Mouse (Mus musculus): ENCODE results near the gene Elp1. TPM values are rescaled to one million over a fixed set of nuclear protein-coding genes. Genes with fewer than 3 reads are reported as not detected.

Gene Elp1
- polyA plus RNA-seq, 1 experiment from 2014 or later = 11.6 TPM

DNA sequence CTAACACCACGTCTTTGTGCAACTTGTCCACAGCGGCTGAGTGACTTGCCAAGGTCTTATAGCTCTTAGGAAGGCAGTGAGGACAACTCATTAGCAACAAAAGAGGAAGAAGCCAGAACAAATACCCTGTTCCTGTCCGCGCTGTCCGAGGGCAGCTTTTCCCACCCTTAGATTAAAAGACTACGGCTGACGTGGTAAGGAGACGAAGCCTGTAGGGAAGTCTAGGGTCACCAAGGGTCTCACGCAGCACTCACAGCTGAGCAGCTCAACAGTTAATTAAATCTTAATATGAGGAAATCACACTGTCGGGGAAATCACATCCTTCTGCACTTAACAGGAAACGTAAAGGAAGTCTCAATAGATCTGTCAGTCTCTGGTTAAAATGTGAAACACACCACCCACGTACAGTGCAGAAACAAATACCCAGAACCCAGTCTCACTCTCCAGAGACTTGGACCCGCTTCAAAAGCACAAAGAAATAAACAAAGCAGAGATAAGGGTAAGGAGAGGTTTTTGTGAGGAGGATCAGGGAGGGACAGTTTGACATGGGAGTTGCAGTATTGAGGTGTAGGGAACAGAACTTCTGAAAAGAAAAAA is 29.0 kb upstream of the Elp1 start:
- H3K36me3 ChIP-seq (replicated peaks) = peaks cover 18% of the 10 kb centered on the region
- no peak overlapping the region for H3K4me3 ChIP-seq (replicated peaks)
- ATAC-seq (ENCODE audit: insufficient read depth) = 0 out of 2 replicates have a peak, but pooled peaks have one; percentile 28
- no peaks in the 10 kb centered on the region for H3K27me3 ChIP-seq
- WGBS (ENCODE audit: insufficient replicate concordance) = 42% methylated on average over 13 of the region's 13 CpGs
- no peaks in the 10 kb centered on the region for H3K9me3 ChIP-seq (replicated peaks)
- peak overlapping the region; percentile 7; the same call in 1 of the 2 replicates for H3K4me2 ChIP-seq
- no peak overlapping the region for H3K27ac ChIP-seq (replicated peaks)
- H3K9ac ChIP-seq = no peak overlapping the region
- H3K4me1 ChIP-seq (replicated peaks) = 0 out of 2 replicates have a peak, but pooled peaks cover 5% of the 10 kb centered on the region

DNA sequence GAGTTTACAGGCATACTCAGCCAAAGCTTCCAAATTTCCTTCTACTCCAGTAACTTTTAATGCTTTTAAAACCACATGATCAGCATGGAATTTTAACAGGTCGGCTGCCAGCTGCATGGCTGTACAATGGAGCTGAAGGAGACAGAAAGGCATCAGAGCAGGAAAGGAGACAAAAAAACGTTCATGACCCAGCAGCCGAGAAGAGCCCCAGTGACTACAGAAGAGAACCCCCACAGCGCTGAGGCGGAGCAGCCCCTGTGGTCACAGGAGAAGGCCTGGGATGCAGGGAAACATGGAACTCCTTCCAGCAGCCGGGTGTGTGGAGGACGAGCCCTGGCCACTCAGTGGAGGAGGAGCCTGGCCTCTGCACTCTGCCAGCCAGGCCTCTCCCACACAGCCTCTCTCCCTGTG is 27.4 kb upstream of the Elp1 start:
- WGBS (ENCODE audit: insufficient replicate concordance) = 75% methylated on average over 7 of the region's 7 CpGs
- Histone ChIP-seq H3K27me3 (no peaks in the 10 kb centered on the region), H3K4me3 (replicated peaks) (no peak overlapping the region), H3K9me3 (replicated peaks) (no peaks in the 10 kb centered on the region), H3K9ac (no peak overlapping the region), H3K4me2 (no peak overlapping the region), H3K27ac (replicated peaks) (no peak overlapping the region), H3K36me3 (replicated peaks) (peaks cover 10% of the 10 kb centered on the region), H3K4me1 (replicated peaks) (0 out of 2 replicates have a peak, but pooled peaks cover 5% of the 10 kb centered on the region)
- ATAC-seq (ENCODE audit: insufficient read depth) = no peak

DNA sequence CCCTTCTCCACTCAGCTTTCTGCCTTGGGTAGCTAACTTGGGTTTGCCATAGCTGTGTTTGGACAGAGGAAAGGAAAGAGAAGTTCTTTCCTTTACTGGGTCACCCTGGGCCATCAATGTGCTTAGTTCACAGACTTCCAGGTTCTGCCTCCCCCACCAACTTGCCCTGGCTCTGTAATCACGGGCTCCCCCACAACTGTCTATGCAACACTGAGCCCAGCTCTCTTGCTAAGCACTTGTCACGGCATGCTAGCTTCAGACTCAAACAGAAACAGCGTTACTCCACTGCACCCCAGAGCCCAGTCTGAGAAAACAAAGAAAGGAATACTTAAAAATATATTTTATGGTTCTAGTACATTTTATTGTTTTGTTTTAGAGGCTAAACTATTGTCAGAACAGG is 26.8 kb upstream of the Elp1 start:
- WGBS (ENCODE audit: insufficient replicate concordance) = 79% methylated on average over 3 of the region's 3 CpGs
- Histone ChIP-seq H3K9ac (no peak overlapping the region), H3K27ac (replicated peaks) (no peak overlapping the region), H3K4me1 (replicated peaks) (0 out of 2 replicates have a peak, but pooled peaks cover 5% of the 10 kb centered on the region), H3K36me3 (replicated peaks) (peaks cover 10% of the 10 kb centered on the region; the same call in 1 of the 2 replicates), H3K27me3 (no peaks in the 10 kb centered on the region), H3K4me3 (replicated peaks) (no peak overlapping the region), H3K4me2 (no peak overlapping the region), H3K9me3 (replicated peaks) (no peaks in the 10 kb centered on the region)
- ATAC-seq (ENCODE audit: insufficient read depth) = no peak

DNA sequence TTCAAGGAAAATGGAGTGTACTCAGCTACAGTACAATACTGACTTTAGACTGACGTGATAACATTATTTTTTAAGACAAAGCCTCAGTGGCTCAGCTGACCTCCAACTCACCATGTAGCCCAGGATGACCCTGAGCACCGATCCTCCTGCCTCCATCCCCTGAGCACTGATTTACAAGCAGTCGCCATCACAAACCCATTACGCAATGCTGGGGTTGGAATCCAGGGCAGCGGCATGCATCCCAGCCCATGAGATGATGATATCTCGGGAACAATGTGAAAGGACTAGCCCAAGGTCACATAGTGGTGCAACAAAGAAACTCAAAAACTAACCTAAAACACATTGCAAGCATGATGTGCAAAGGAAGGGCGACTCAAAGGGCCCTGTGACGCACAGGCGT is 22.1 kb upstream of the Elp1 start:
- no peak overlapping the region for H3K4me2 ChIP-seq
- no peak for ATAC-seq (ENCODE audit: insufficient read depth)
- 74% methylated on average over 9 of the region's 9 CpGs for WGBS (ENCODE audit: insufficient replicate concordance)
- H3K9me3 ChIP-seq (replicated peaks) = no peaks in the 10 kb centered on the region
- H3K9ac ChIP-seq = no peak overlapping the region
- no peak overlapping the region for H3K27ac ChIP-seq (replicated peaks)
- no peaks in the 10 kb centered on the region for H3K27me3 ChIP-seq
- 0 out of 2 replicates have a peak, but pooled peaks cover 10% of the 10 kb centered on the region for H3K36me3 ChIP-seq (replicated peaks)
- H3K4me3 ChIP-seq (replicated peaks) = no peak overlapping the region
- no peaks in the 10 kb centered on the region for H3K4me1 ChIP-seq (replicated peaks)

DNA sequence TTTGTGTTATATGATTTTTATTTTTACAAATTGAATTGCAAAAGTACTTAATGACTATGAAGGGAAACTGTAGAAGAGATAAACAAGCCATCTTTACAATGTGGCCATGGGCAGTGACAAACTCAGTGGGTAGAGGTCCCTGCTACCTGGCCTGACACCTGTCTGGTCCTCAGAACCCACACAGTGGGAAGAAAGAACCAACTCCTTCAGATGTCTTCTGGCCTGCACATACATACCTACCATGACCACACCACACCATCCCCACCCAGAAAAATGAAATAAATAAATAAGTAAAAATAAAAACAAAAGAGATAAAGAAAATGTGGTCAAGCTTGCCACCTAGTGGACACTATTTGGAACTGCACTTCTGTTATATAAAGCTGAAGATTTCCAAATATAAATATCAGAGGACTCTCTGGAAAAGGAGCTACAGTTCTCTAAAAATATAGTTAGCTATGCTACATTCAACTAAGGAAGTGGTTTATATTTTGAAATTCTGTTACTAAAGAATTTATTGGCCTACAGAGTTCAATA is 18.0 kb upstream of the Elp1 start:
- no peaks in the 10 kb centered on the region for H3K36me3 ChIP-seq (replicated peaks)

DNA sequence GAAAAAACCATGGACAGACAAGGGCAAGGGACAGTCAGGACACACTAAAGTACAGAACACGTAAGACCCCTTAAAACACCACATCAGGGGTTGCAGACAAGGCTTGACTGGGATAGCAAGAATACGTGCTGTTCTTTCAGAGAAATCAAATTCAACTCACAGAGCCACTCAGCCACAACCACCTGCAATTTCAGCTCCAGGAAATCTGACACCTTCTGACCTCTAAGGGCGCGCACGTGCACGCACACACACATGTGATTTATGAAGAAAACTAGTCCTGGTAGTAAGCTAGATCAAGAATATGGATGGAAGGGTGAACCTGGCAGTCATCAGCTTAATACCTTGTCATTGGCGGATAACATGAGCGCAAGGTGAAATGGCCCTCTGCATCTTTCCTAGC is 13.0 kb upstream of the Elp1 start:
- H3K27ac ChIP-seq (replicated peaks) = no peak overlapping the region
- H3K4me3 ChIP-seq (replicated peaks) = no peak overlapping the region
- no peaks in the 10 kb centered on the region for H3K4me1 ChIP-seq (replicated peaks)
- no peaks in the 10 kb centered on the region for H3K9me3 ChIP-seq (replicated peaks)
- 84% methylated on average over 8 of the region's 8 CpGs for WGBS (ENCODE audit: insufficient replicate concordance)
- no peaks in the 10 kb centered on the region for H3K36me3 ChIP-seq (replicated peaks)
- no peak overlapping the region for H3K4me2 ChIP-seq
- no peak overlapping the region for H3K9ac ChIP-seq
- H3K27me3 ChIP-seq = no peaks in the 10 kb centered on the region
- ATAC-seq (ENCODE audit: insufficient read depth) = no peak

More for the DNA sequence above, 18.0 kb upstream of the Elp1 start:
- Histone ChIP-seq H3K27me3 (no peaks in the 10 kb centered on the region), H3K9ac (no peak overlapping the region), H3K27ac (replicated peaks) (no peak overlapping the region), H3K9me3 (replicated peaks) (no peaks in the 10 kb centered on the region), H3K4me3 (replicated peaks) (no peak overlapping the region), H3K4me1 (replicated peaks) (no peaks in the 10 kb centered on the region), H3K4me2 (no peak overlapping the region)
- no peak for ATAC-seq (ENCODE audit: insufficient read depth)

DNA sequence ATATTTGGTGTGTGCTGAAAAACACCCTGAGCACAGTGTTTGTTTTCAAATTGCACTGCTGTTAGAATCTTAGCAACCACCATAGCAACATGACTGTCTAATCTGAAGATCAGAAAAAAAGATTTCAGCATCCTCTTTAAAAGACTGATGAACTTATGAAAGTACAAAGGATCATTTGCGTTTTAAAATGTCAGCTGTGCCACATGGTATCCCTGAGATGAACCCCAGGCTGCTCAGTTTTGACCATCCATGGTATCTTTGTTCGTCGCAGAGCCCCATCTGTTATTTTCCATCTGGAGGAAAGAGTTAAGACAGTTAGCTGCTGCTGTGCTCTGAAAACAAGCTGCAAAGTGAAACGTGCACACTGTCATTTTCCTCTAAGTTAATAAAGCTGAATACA is 10.0 kb upstream of the Elp1 start:
- no peak for ATAC-seq (ENCODE audit: insufficient read depth)
- H3K4me2 ChIP-seq = no peak overlapping the region
- WGBS (ENCODE audit: insufficient replicate concordance) = 65% methylated on average over 4 of the region's 4 CpGs
- no peaks in the 10 kb centered on the region for H3K27me3 ChIP-seq
- H3K4me1 ChIP-seq (replicated peaks) = no peaks in the 10 kb centered on the region
- H3K4me3 ChIP-seq (replicated peaks) = no peak overlapping the region
- H3K9me3 ChIP-seq (replicated peaks) = no peaks in the 10 kb centered on the region
- H3K9ac ChIP-seq = no peak overlapping the region
- H3K27ac ChIP-seq (replicated peaks) = no peak overlapping the region
- peaks cover 4% of the 10 kb centered on the region; the same call in 1 of the 2 replicates for H3K36me3 ChIP-seq (replicated peaks)

DNA sequence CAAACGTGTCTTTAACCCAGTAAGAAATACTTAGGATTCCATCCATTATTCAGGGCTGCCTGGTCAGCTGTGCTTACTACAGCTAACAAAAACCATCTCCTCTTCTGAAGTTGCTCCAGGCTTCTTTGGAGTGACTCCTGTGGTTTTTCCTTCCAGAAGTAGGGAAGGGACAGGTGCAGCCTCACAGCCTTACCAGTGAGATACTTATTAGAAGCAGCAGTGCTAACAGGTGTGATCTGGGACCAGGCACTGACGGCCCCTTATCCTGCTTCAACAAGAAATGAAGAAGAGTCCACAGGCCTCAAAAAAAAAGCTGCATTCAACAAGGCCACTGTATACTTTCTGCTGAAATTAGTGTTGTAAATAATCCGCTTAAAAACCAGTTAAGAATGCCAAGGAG is 9.5 kb upstream of the Elp1 start:
- ATAC-seq (ENCODE audit: insufficient read depth) = no peak
- H3K9ac ChIP-seq = no peak overlapping the region

DNA sequence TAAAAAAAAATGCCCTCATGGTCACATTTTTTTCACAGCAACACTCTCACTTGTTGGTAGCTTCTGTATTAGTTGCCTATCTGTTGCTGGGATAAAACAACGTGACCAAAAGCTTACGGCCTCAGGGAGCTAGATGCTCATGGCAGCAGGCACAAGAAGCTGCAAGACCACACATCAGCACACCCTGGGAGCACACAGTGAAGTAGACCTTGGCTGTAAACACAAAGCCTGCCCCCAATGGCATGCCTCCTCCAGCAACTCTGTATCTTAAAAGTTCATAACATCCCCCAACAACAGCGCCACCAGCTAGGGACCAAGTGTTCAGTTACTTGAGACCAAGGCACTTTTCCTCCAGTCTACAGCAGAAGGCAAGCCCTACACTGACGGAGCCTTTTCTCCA is 6.9 kb upstream of the Elp1 start:
- Histone ChIP-seq H3K9ac (no peak overlapping the region), H3K36me3 (replicated peaks) (peaks cover 20% of the 10 kb centered on the region), H3K4me1 (replicated peaks) (no peaks in the 10 kb centered on the region), H3K9me3 (replicated peaks) (no peaks in the 10 kb centered on the region), H3K4me2 (no peak overlapping the region), H3K4me3 (replicated peaks) (no peak overlapping the region), H3K27ac (replicated peaks) (no peak overlapping the region), H3K27me3 (no peaks in the 10 kb centered on the region)
- no peak for ATAC-seq (ENCODE audit: insufficient read depth)
- WGBS (ENCODE audit: insufficient replicate concordance) = 55% methylated on average over 4 of the region's 4 CpGs

More for the DNA sequence above, 9.5 kb upstream of the Elp1 start:
- Histone ChIP-seq H3K36me3 (replicated peaks) (peaks cover 8% of the 10 kb centered on the region), H3K4me1 (replicated peaks) (no peaks in the 10 kb centered on the region), H3K27me3 (no peaks in the 10 kb centered on the region), H3K4me2 (no peak overlapping the region), H3K27ac (replicated peaks) (no peak overlapping the region), H3K4me3 (replicated peaks) (no peak overlapping the region), H3K9me3 (replicated peaks) (no peaks in the 10 kb centered on the region)
- WGBS (ENCODE audit: insufficient replicate concordance) = 48% methylated on average over 3 of the region's 3 CpGs

DNA sequence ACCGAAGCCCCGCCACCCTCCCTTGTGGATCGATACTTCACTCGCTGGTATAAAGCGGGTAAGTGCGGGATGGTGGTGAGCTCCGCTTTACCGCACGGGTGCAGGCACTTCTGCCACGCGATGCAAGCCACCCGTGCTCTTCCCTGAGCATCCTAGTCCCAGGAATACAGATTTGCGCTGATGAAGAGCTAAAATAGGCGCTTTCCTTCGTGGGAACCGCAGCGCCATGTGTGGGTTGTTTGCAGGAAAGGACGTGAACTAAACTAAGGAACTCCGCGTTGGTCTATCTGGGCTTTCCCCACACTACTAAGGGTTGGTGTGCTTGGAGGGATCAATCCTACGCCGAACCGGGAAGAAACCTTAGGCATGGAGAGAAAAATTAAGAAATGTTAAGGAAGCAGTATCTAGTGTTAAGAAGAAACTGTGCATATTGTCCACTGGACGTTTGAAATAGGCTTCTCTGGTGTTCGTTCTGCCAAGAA is 579 bp upstream of the Elp1 start:
- H3K36me3 ChIP-seq (replicated peaks) = peaks cover 39% of the 10 kb centered on the region
- peak; percentile 9; the same call in 1 of the 2 replicates for ATAC-seq (ENCODE audit: insufficient read depth)
- 2% methylated on average over 25 of the region's 25 CpGs for WGBS (ENCODE audit: insufficient replicate concordance)

DNA sequence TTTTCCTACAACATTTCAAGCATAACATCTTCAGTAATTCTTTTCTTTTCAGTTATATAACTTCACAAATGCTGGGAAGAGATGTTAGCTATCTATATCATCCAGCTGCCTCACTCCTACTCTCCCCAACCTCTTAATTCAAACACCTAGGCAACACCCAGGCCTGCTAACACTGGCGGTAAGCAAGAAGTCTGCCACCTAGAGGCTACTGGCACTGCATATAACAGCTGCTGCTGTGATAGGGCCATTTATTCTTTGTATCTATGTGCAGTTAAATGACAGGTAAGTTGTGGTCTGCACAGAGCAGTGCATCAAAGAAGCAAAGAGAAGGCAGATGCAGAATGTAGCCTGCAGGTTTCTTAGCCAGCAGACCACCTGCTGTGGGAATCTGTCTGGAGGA is 10.8 kb downstream of the Elp1 start:
- peaks cover 90% of the 10 kb centered on the region for H3K36me3 ChIP-seq (replicated peaks)
- H3K4me1 ChIP-seq (replicated peaks) = no peaks in the 10 kb centered on the region
- no peaks in the 10 kb centered on the region for H3K9me3 ChIP-seq (replicated peaks)
- no peak overlapping the region for H3K27ac ChIP-seq (replicated peaks)
- WGBS (ENCODE audit: insufficient replicate concordance) = 38% methylated on average over 1 of the region's 1 CpGs
- H3K27me3 ChIP-seq = no peaks in the 10 kb centered on the region
- ATAC-seq (ENCODE audit: insufficient read depth) = no peak
- H3K4me3 ChIP-seq (replicated peaks) = no peak overlapping the region
- H3K4me2 ChIP-seq = no peak overlapping the region
- no peak overlapping the region for H3K9ac ChIP-seq

More for the DNA sequence above, 579 bp upstream of the Elp1 start:
- H3K9me3 ChIP-seq (replicated peaks) = no peaks in the 10 kb centered on the region
- H3K27me3 ChIP-seq = no peaks in the 10 kb centered on the region
- peak overlapping the region; percentile 75; the same call in 1 of the 2 replicates for H3K27ac ChIP-seq (replicated peaks)
- peak overlapping the region; percentile 91 for H3K4me2 ChIP-seq
- H3K4me1 ChIP-seq (replicated peaks) = peaks cover 27% of the 10 kb centered on the region
- H3K9ac ChIP-seq = peak overlapping the region; percentile 62
- H3K4me3 ChIP-seq (replicated peaks) = peak overlapping the region; percentile 86
